Mouse (Mus musculus) testis, adult 2 months (tissue): ENCODE measurements at regions not wholly inside any gene's neighbourhood (a gene's known extent, or its start where the extent isn't known, plus 50 kb on each side); places are given as distances from the start of the nearest gene placed in this dataset.

Experiments used
- H3K27ac ChIP-seq: fragments of 200-500 bp; 2 replicates; pipeline ENCODE4 v1.5.1; 2012; ENCODE audit warnings: low read depth, low read length; ENCODE audit not compliant: control insufficient read depth, insufficient read depth
- H3K27me3 ChIP-seq: fragments of 200-500 bp; 2 replicates; pipeline ENCODE4 v1.6.1; 2012; ENCODE audit warnings: mild to moderate bottlenecking, low read length, moderate library complexity; ENCODE audit not compliant: control insufficient read depth, insufficient read depth
- H3K36me3 ChIP-seq: fragments of 200-500 bp; 2 replicates; pipeline ENCODE4 v1.6.1; 2012; ENCODE audit warnings: mild to moderate bottlenecking, low read length; ENCODE audit not compliant: control insufficient read depth, insufficient read depth
- H3K4me1 ChIP-seq: fragments of 200-500 bp; 2 replicates; pipeline ENCODE4 v1.6.1; 2012; ENCODE audit warnings: low read length; ENCODE audit not compliant: control insufficient read depth, insufficient read depth
- H3K4me3 ChIP-seq: fragments of 200-500 bp; 2 replicates; pipeline ENCODE4 v1.5.1; 2012; ENCODE audit warnings: low read depth, mild to moderate bottlenecking, low read length, moderate library complexity, mixed read lengths; ENCODE audit not compliant: control insufficient read depth
- CTCF ChIP-seq: fragments of 200-500 bp; IDR thresholded peaks from 2 replicates; pipeline ENCODE4 v1.5.1; 2012; ENCODE audit warnings: low read depth, mild to moderate bottlenecking, inconsistent platforms, low read length, moderate library complexity; ENCODE audit not compliant: control insufficient read depth, insufficient read depth, insufficient replicate concordance
- POLR2A ChIP-seq: fragments of 200-500 bp; IDR thresholded peaks from 2 replicates; pipeline ENCODE4 v1.6.1; 2012; ENCODE audit warnings: low read depth, mild to moderate bottlenecking, inconsistent platforms, low read length, moderate library complexity; ENCODE audit not compliant: control insufficient read depth

GRCm38 (mm10) chr7:40310558-40310957, 587.6 kb upstream of the Vstm2b start:
- Histone ChIP-seq H3K4me3 (no peak overlapping the region), H3K27me3 (no peaks in the 10 kb centered on the region), H3K27ac (no peak overlapping the region), H3K4me1 (no peaks in the 10 kb centered on the region), H3K36me3 (no peaks in the 10 kb centered on the region)
- TF ChIP-seq CTCF (no peak), POLR2A (no peak)

GRCm38 (mm10) chr7:40321171-40321570, 577.0 kb upstream of the Vstm2b start:
- H3K4me1 ChIP-seq, result no peaks in the 10 kb centered on the region
- TF ChIP-seq POLR2A, result no peak
- TF ChIP-seq CTCF, result no peak
- no peak overlapping the region for H3K4me3 ChIP-seq
- H3K36me3 ChIP-seq, result no peaks in the 10 kb centered on the region
- no peaks in the 10 kb centered on the region for H3K27me3 ChIP-seq
- no peak overlapping the region for H3K27ac ChIP-seq

DNA sequence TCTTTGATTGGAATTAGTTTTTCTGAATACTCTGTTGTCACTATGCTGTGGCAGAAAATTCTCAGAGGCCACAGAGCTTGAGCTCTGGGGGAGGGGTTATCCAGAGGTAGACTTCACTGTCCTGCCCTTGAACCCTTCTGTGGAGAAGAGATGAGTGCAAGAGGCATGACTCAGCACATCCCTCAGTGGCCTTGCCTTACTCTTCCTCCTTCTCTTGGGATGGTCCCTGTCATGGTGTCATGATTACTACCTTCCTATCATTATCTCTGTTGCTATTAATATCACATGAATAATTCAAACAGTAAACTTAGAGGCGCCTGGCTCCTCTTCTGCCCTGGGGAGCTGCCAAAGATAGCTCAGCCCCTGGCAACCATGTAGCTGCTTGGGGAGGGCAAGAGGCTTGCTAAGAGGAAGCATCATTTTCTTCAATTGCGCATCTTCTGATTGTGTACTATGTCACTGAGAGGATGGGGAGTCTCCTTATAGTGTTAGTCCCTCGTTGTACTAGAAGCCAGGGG, 572.9 kb upstream of the Vstm2b start:
- Histone ChIP-seq H3K27me3 (no peaks in the 10 kb centered on the region), H3K27ac (no peak overlapping the region), H3K4me1 (no peaks in the 10 kb centered on the region), H3K4me3 (no peak overlapping the region), H3K36me3 (no peaks in the 10 kb centered on the region)
- TF ChIP-seq CTCF (no peak), POLR2A (no peak)

DNA sequence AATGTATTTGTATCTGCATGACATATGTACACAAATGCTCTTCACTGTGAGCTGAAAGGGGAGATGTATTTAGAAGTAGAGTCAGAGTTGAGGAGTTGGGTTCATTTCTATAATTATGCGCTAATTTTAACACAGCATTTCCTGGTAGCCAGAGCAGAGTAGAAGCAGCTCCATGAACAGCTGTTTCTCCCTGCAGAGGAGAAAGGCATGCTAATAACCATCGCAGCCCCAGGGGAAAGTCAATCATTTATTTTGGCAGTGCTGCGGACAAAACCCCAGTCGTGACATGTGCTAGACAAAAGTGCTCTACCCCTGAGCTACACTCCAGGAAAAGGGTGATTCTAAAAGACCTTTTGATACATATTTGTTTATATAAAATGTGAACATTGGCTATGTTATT, 565.7 kb upstream of the Vstm2b start:
- TF ChIP-seq CTCF (no peak), POLR2A (no peak)

DNA sequence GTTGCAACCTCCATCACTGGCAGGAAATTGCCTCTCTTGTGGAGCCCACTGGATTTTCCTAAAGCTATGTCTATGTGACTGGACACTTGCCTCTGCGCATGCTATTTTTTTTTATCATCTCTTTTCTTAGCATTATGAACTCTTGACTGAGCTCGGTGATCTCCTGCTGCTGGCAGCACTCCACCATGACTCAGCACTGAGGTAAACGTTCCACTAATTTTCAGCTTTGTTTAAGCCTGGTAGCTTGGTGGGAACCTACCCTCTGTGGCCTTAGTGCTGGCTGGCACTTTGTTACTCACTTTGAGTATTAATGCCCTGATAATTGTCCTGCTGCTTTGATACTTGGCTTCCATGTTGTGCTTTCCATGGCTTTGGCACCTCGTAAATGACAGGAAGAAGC, 545.8 kb upstream of the Vstm2b start:
- no peak overlapping the region for H3K27ac ChIP-seq
- no peaks in the 10 kb centered on the region for H3K36me3 ChIP-seq
- H3K4me3 ChIP-seq, result no peak overlapping the region
- H3K4me1 ChIP-seq, result no peaks in the 10 kb centered on the region
- TF ChIP-seq POLR2A (no peak), CTCF (no peak)
- no peaks in the 10 kb centered on the region for H3K27me3 ChIP-seq

More for the DNA sequence above, 565.7 kb upstream of the Vstm2b start:
- Histone ChIP-seq H3K4me1 (no peaks in the 10 kb centered on the region), H3K27ac (no peak overlapping the region), H3K27me3 (no peaks in the 10 kb centered on the region), H3K4me3 (no peak overlapping the region), H3K36me3 (no peaks in the 10 kb centered on the region)

- H3K27me3 ChIP-seq, result no peaks in the 10 kb centered on the region
- H3K36me3 ChIP-seq, result no peaks in the 10 kb centered on the region
- no peaks in the 10 kb centered on the region for H3K4me1 ChIP-seq
- TF ChIP-seq POLR2A (no peak), CTCF (no peak)
- no peak overlapping the region for H3K4me3 ChIP-seq
- no peak overlapping the region for H3K27ac ChIP-seq
Measured at GRCm38 (mm10) chr7:40362719-40363118, 535.4 kb upstream of the Vstm2b start.

DNA sequence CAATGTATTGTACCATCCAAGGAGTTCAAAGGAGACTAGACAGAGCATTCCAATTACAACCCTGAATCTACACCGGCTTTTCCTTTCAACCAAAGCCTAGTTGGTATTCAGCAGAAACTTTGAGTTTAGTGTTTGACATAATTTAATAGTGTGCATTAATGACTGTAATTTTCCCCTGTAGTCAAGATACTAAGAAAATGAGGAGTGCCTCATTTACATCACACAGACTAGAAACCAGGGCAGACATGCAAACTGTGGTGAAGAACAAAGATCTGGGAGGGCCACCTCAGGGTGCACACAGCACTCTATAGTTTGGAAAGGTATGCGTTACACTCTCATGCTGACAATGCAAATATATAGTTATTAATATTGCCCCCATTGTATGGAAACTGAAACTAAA, 525.4 kb upstream of the Vstm2b start:
- TF ChIP-seq CTCF (no peak), POLR2A (no peak)

DNA sequence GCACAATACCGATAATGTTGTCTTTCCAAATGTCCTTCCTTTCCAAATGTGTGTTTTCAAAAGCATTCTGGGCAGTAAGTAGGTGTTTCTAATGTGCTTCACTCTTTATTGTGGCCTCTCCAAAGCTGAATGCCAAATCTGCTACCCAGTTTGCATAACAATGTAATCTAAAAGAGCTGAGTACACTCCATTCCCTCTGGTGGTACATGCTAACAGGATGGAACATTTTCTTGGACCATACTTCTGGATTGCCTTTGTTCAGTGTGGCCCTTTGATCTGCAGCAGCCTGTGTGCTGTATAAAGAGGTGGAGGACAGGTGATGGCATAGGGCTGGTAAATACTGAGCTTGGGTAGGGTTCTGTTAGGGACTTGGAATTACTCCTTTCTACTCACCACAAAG, 520.3 kb upstream of the Vstm2b start:
- no peaks in the 10 kb centered on the region for H3K4me1 ChIP-seq
- H3K27me3 ChIP-seq, result no peaks in the 10 kb centered on the region
- no peaks in the 10 kb centered on the region for H3K36me3 ChIP-seq
- no peak for TF ChIP-seq POLR2A
- no peak overlapping the region for H3K27ac ChIP-seq
- no peak overlapping the region for H3K4me3 ChIP-seq

More for the DNA sequence above, 525.4 kb upstream of the Vstm2b start:
- Histone ChIP-seq H3K27me3 (no peaks in the 10 kb centered on the region), H3K4me1 (no peaks in the 10 kb centered on the region), H3K27ac (no peak overlapping the region), H3K36me3 (no peaks in the 10 kb centered on the region), H3K4me3 (no peak overlapping the region)
